Mouse (Mus musculus): ENCODE data around the gene Mfap1a. TPM values are rescaled to one million over a fixed set of nuclear protein-coding genes. Genes with fewer than 3 reads are reported as not detected.

Mfap1a gene
- polyA plus RNA-seq (2012; rRNA removed): 0.05 and 0.35 TPM in 2 replicates

DNA sequence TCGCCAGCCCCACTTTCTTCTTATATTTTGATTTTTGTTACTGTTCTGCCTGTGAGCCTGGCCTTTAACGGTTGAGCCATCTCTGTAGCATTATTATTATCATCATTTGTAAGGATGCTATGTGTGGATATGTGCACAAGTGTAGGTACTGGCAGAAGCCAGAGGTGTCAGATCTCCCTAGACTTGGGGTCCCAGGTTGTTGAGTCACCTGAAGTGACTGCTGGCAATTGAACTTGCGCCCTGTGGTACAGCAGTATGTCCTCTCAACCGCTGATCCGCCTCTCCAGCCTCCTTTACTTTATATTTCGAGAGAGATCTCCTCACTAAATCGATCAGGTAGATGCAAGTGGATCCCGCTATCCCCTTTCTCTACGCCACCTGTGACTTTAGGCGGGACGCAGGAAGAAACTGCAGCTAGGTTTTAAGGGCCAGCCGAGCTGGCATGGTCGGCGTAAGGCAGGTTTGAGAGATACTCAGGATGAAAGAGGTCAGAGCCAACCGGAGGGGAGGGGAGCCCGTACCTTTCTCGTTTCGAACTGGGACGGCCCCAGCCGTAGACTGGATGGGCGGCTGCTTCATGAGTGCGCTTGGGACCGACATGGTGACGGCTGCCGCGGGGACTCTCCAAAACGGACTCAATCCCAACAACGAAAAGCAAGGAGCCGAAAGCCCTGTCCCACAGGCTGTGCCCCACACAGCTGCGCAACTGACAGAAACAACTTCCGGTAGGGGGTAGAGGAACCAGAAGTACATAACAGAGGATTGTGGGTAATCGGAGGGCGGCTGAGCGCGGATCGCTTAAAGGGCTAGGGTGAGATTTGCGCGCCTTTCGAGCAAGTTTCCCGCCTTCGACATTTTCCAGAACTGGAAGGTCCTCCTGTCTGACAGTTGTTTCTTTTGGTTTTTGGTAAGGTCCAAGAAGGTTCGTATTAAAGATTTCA lies at the start of gene Mfap1a, which contains the start of gene Wdr76:
Gene Mfap1a, minus strand, starts transcription at position 724 of the 941 bp plus-strand sequence.
Gene Wdr76, plus strand, starts transcription at position 782 of the 941 bp plus-strand sequence.

DNA sequence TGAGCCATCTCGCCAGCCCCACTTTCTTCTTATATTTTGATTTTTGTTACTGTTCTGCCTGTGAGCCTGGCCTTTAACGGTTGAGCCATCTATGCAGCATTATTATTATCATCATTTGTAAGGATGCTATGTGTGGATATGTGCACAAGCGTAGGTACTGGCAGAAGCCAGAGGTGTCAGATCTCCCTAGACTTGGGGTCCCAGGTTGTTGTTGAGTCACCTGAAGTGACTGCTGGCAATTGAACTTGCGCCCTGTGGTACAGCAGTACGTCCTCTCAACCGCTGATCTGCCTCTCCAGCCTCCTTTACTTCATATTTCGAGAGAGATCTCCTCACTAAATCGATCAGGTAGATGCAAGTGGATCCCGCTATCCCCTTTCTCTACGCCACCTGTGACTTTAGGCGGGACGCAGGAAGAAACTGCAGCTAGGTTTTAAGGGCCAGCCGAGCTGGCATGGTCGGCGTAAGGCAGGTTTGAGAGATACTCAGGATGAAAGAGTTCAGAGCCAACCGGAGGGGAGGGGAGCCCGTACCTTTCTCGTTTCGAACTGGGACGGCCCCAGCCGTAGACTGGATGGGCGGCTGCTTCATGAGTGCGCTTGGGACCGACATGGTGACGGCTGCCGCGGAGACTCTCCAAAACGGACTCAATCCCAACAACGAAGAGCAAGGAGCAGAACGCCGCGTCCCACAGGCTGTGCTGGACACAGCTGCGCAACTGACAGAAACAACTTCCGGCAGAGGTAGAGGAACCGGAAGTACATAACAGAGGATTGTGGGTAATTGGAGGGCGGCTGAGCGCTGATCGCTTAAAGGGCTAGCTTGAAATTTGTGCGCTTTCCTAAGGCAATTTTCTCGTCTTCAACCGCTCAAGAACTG lies 32.9 kb downstream of the Mfap1a start, which contains the start of gene Mfap1b:
Gene Mfap1b, minus strand, starts transcription at position 767 of the 879 bp plus-strand sequence.

DNA sequence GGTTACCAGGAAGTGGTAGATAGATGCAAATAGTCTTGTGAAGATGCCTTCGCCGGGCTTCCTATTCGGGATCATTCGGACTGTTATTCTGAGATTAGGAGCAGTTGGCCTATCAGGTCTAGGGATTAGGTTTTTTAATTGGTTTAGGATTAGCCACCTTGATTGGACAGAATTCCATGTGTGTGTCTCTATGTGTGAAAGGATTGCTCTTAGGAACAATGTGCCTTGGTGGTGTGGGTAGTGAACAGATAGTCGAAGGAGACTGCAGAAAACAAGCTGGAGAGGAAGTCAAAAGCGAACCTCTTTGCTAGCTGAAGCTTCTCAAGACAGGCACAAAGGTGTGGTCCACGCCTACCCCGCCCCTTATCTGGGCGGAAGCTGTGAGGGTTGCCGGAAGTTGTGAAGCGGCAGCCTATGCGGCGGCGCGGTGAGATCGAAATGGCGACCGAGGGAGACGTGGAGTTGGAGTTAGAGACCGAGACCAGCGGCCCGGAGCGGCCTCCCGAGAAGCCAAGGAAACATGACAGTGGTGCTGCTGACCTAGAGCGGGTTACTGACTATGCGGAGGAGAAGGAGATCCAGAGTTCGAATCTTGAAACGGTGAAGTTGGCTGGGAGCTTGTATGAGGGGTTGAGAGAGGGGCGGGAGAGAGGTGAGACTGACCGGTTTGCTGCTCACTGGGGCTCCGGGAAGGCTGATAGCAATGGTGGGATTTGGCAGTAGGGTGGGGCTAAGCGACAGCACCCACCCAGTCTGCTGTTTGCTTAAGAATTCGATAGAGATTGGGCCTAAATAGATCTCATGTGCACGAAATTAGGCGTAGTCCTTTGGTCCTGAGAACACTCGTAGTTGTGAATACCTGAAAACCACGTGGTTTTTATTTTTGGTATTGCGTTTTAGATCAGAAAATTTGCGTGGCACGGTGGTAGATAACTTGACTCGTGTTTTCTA lies 49.5 kb downstream of the Mfap1a start, which contains the start of gene Serinc4:
Gene Serinc4, minus strand, starts transcription at position 90 of the 951 bp plus-strand sequence.

DNA sequence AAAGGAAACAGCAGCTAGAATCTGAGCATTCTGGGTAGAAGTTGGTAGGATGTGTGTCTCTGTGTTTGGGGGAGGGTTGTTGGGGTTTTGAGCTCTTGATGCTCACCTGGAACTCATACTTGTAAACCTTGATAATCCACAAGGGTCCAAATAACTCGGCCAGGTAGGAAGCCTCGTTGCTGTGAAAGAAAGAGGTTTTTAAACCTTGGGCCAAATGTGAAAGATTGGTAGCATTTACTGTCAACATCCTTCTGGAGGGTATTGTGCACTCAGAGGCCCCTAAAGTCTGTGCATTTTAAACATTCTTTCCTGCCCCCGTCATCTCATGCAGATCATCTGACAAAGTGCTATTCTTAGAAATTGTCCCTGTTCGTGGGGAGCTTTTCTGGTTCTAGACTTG lies 53.5 kb downstream of the Mfap1a start, which contains the start of gene Hypk:
Gene Hypk, plus strand, starts transcription at position 301 of the 400 bp plus-strand sequence.

DNA sequence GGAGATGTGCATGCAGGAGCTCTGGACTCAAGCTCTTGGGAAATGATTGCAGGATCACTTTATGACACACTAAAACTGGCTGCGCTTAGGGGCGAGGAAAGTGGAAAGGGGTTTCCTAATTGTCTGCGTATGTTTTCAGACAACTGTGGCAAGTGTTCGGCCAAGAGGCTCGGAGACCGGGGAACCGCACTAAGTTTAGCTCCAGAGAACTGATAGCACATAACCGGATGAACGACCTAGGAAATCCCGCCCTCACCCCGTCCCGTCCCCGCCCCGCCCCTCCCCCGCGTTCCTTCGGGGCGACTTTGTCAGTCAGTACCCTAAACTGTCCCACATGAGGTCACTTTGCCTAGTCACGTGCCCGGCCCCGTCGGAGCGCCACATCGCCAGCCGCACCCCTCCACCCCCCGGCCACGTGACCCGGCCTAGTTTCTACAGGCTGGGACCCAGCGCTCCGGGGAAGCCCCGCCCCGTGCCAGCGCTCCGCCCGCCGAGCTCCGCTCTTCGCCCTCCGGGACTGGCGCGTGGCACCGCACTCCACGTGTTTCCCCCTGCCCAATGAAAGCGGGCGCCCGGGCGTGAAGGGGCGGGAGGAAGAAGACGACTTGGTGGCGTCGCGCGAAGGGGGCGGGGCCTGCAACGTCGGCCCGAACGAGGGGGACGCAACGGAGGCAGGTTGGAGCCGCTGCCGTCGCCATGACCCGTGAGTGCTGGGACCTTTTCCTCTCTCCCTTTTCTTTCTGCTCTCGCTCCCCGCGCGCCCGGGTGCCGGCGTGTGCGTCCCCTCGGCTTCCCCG lies 57.5 kb downstream of the Mfap1a start, which contains the start of gene Serf2:
Gene Serf2, plus strand, starts transcription at position 457 of the 797 bp plus-strand sequence.

DNA sequence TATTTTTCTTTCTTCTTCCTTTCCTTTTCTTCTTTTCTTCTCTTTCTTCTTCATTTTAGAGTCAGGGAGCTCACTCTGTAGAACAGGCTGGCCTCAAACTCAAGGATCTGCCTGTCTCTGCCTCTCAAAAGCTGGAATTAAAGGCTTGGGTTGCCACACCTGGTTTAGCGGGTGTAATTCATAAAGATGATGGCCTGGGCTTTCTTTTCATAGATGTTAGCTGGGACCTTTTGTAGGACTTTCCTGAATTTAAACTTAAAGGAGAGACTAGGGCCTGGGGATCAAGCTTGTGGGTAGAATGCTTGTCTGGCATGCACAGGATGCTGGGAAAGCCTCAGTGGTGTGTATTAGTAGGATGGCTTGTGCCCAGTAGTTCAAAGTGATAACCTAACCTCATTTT lies 62.3 kb downstream of the Mfap1a start, which contains the start of gene Ell3:
Gene Ell3, minus strand, starts transcription at position 101 of the 400 bp plus-strand sequence.

Other genes with a start within 250 kb of the Mfap1a start
- gene Trp53bp1, start 235.3 kb downstream of the Mfap1a start, polyA plus RNA-seq (2012; rRNA removed): 4.7 and 8.6 TPM in 2 replicates
- gene Map1a, start 217.1 kb downstream of the Mfap1a start, polyA plus RNA-seq (2012; rRNA removed): 3.0 and 3.6 TPM in 2 replicates
- gene Ppip5k1, start 151.3 kb downstream of the Mfap1a start, polyA plus RNA-seq (2012; rRNA removed): 12.6 and 17.1 TPM in 2 replicates
- 582 and 597 TPM in 2 replicates for gene Ckmt1, start 149.0 kb downstream of the Mfap1a start, polyA plus RNA-seq (2012; rRNA removed)
- gene Strc, start 119.5 kb downstream of the Mfap1a start, polyA plus RNA-seq (2012; rRNA removed): 0.05 and 0.15 TPM in 2 replicates
- gene Pdia3, start 92.9 kb downstream of the Mfap1a start, polyA plus RNA-seq (2012; rRNA removed): 494 and 1,371 TPM in 2 replicates
- gene Catsper2, start 92.9 kb downstream of the Mfap1a start, polyA plus RNA-seq (2012; rRNA removed): 0.02 and 0.09 TPM in 2 replicates
- gene Ell3, start 62.4 kb downstream of the Mfap1a start, polyA plus RNA-seq (2012; rRNA removed): 1.6 and 2.4 TPM in 2 replicates
- gene Serf2, start 57.5 kb downstream of the Mfap1a start, polyA plus RNA-seq (2012; rRNA removed): 195 and 280 TPM in 2 replicates
- 1.3 and 1.6 TPM in 2 replicates for gene Hypk, start 53.4 kb downstream of the Mfap1a start, polyA plus RNA-seq (2012; rRNA removed)
- gene Serinc4, start 49.9 kb downstream of the Mfap1a start, polyA plus RNA-seq (2012; rRNA removed): 0.05 and 0.16 TPM in 2 replicates
- 0.23 and 0.53 TPM in 2 replicates for gene Mfap1b, start 32.6 kb downstream of the Mfap1a start, polyA plus RNA-seq (2012; rRNA removed)
- gene Wdr76, start 58 bp upstream of the Mfap1a start, polyA plus RNA-seq (2012; rRNA removed): 0.32 and 0.76 TPM in 2 replicates

Measured in stomach, adult 2 months (tissue).